Mouse (Mus musculus): ENCODE results near the gene Ptgir. TPM values are rescaled to one million over a fixed set of nuclear protein-coding genes. Genes with fewer than 3 reads are reported as not detected.

Ptgir gene
- polyA plus RNA-seq, 1 experiment from 2014 or later = 0.22 TPM

DNA sequence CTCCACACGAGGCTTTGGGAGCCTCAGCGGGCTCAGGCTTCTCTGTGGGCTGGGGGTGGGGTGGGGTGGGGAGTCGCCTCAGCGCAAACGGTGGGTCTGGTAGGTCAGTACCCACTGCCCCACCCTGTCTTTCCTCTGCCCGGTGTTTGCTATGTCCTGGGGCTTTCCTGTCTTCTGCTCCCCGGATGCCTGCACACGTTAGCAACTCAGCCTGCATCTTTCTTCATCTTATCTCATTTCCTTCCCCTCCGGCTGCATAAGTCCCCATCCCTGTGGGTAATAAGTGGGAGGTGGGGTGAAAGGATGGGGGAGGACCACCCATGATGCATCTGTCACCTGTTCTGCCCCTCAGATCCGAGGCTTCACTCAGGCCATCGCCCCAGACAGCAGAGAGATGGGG is 2.1 kb downstream of the Ptgir start:
- WGBS = 50% methylated on average over 11 of the region's 11 CpGs
- Histone ChIP-seq H3K4me1 (ENCODE audit: control insufficient read depth, insufficient read depth, low read length) (peaks cover 2% of the 10 kb centered on the region; the same call in 1 of the 2 replicates), H3K9me3 (replicated peaks; ENCODE audit: control insufficient read depth, low read length) (no peaks in the 10 kb centered on the region), H3K4me3 (ENCODE audit: low read depth, low read length) (no peak overlapping the region), H3K9ac (ENCODE audit: low read length) (no peak overlapping the region), H3K27me3 (replicated peaks; ENCODE audit: control insufficient read depth, insufficient read depth, low read length) (no peaks in the 10 kb centered on the region), H3K27ac (ENCODE audit: low read depth, low read length) (no peak overlapping the region), H3K4me2 (ENCODE audit: low read length) (no peak overlapping the region), H3K36me3 (ENCODE audit: control insufficient read depth, insufficient read depth, low read length) (no peaks in the 10 kb centered on the region)
- ATAC-seq = no peak
- DNase-seq (ENCODE audit: low spot score) = no peak

DNA sequence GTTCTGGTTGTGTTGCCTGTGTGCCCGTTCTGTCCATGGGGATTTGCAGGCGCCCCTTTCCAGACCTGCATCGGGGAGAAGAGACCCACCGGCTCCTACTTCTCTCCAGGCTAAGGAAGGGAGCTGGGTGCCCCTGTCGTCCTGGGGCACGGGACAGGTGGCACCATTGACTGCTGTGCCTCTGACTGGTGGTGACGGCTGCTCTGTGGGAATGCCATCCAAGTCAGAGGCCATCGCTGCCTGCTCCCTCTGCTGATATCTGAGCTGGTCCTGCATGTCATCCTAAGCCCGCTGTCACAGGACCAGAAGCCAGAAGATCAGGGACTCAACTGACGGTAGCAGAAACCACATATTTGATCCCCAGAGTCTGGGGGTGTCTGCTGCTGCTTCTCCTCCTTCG is 2.6 kb downstream of the Ptgir start:
- no peak overlapping the region for H3K27ac ChIP-seq (ENCODE audit: low read depth, low read length)
- no peak overlapping the region for H3K4me2 ChIP-seq (ENCODE audit: low read length)
- H3K36me3 ChIP-seq (ENCODE audit: control insufficient read depth, insufficient read depth, low read length) = no peaks in the 10 kb centered on the region
- no peak overlapping the region for H3K4me3 ChIP-seq (ENCODE audit: low read depth, low read length)
- 70% methylated on average over 11 of the region's 11 CpGs for WGBS
- H3K4me1 ChIP-seq (ENCODE audit: control insufficient read depth, insufficient read depth, low read length) = peaks cover 2% of the 10 kb centered on the region; the same call in 1 of the 2 replicates
- H3K27me3 ChIP-seq (replicated peaks; ENCODE audit: control insufficient read depth, insufficient read depth, low read length) = no peaks in the 10 kb centered on the region
- no peak overlapping the region for H3K9ac ChIP-seq (ENCODE audit: low read length)
- DNase-seq (ENCODE audit: low spot score) = no peak
- no peak for ATAC-seq
- no peaks in the 10 kb centered on the region for H3K9me3 ChIP-seq (replicated peaks; ENCODE audit: control insufficient read depth, low read length)

DNA sequence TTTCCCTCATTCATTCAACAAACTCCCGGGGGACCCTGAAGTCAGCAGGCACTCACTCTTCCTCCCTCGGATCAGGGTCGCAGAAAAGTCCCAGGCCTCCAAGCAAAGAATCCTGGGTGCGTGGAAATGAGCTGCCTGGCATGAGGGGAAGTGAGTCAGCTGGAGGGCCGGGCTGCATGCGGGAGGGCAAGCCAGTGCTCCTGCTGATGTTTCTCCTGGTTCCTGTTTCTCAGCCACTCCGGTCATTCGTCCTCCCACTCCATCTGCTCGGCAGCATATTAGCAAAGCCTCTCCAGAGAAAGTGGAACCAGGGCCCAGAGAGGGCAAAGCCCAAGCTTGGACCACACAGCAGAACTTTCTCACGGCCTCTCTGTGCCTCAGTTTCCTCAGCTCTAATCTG is 3.6 kb downstream of the Ptgir start:
- no peaks in the 10 kb centered on the region for H3K27me3 ChIP-seq (replicated peaks; ENCODE audit: control insufficient read depth, insufficient read depth, low read length)
- ATAC-seq (no peak), DNase-seq (ENCODE audit: low spot score) (no peak)
- no peak overlapping the region for H3K4me3 ChIP-seq (ENCODE audit: low read depth, low read length)
- H3K4me1 ChIP-seq (ENCODE audit: control insufficient read depth, insufficient read depth, low read length) = peaks cover 2% of the 10 kb centered on the region; the same call in 1 of the 2 replicates
- no peak overlapping the region for H3K27ac ChIP-seq (ENCODE audit: low read depth, low read length)
- no peak overlapping the region for H3K9ac ChIP-seq (ENCODE audit: low read length)
- no peaks in the 10 kb centered on the region for H3K9me3 ChIP-seq (replicated peaks; ENCODE audit: control insufficient read depth, low read length)
- H3K4me2 ChIP-seq (ENCODE audit: low read length) = no peak overlapping the region
- WGBS = 63% methylated on average over 10 of the region's 10 CpGs
- H3K36me3 ChIP-seq (ENCODE audit: control insufficient read depth, insufficient read depth, low read length) = peaks cover 10% of the 10 kb centered on the region

DNA sequence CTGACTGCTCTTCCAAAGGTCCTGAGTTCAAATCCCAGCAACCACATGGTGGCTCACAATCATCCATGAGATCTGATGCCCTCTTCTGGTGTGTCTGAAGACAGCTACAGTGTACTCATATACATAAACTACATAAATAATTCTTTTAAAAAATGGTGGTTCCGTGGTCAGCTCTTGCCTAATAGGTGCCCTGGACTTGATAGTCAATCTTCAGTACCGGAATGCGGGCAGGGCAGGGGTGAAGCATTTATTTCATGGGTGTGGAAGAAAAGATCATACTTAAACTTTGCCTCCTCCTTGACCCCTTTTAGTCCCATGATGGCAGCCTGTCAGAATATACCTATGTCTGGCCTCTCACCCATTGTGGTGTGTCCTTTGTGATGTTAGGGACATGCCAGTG is 5.6 kb downstream of the Ptgir start:
- no peak overlapping the region for H3K27ac ChIP-seq (ENCODE audit: low read depth, low read length)

DNA sequence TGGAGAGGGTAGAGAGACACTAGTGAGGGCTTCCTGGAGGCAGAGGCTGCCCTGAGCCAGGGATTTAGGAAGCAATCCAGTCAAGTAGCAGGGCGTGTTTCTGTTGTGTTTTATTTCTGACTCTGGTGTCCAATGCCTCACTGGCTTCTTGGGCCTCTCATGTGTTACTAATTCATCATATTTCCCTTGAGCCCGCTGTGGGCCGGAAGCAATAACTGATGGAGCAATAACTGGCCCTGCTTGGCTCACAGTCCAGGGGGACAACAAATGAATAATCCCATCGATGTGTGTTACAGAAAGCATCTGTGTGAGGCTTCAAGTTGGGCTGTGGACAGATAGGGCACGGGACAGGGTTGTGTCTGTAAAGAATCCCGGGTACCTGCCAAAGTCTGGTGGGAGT is 6.1 kb downstream of the Ptgir start:
- H3K4me3 ChIP-seq (ENCODE audit: low read depth, low read length) = no peak overlapping the region
- ATAC-seq = no peak
- H3K9me3 ChIP-seq (replicated peaks; ENCODE audit: control insufficient read depth, low read length) = no peaks in the 10 kb centered on the region
- no peaks in the 10 kb centered on the region for H3K4me1 ChIP-seq (ENCODE audit: control insufficient read depth, insufficient read depth, low read length)
- H3K27me3 ChIP-seq (replicated peaks; ENCODE audit: control insufficient read depth, insufficient read depth, low read length) = no peaks in the 10 kb centered on the region
- no peak overlapping the region for H3K4me2 ChIP-seq (ENCODE audit: low read length)
- peaks cover 34% of the 10 kb centered on the region for H3K36me3 ChIP-seq (ENCODE audit: control insufficient read depth, insufficient read depth, low read length)
- H3K9ac ChIP-seq (ENCODE audit: low read length) = no peak overlapping the region
- 87% methylated on average over 6 of the region's 6 CpGs for WGBS
- no peak overlapping the region for H3K27ac ChIP-seq (ENCODE audit: low read depth, low read length)
- no peak for DNase-seq (ENCODE audit: low spot score)

More for the DNA sequence above, 5.6 kb downstream of the Ptgir start:
- Histone ChIP-seq H3K9ac (ENCODE audit: low read length) (no peak overlapping the region), H3K4me2 (ENCODE audit: low read length) (no peak overlapping the region), H3K27me3 (replicated peaks; ENCODE audit: control insufficient read depth, insufficient read depth, low read length) (no peaks in the 10 kb centered on the region), H3K36me3 (ENCODE audit: control insufficient read depth, insufficient read depth, low read length) (peaks cover 29% of the 10 kb centered on the region), H3K4me1 (ENCODE audit: control insufficient read depth, insufficient read depth, low read length) (no peaks in the 10 kb centered on the region), H3K4me3 (ENCODE audit: low read depth, low read length) (no peak overlapping the region), H3K9me3 (replicated peaks; ENCODE audit: control insufficient read depth, low read length) (no peaks in the 10 kb centered on the region)
- 94% methylated on average over 3 of the region's 3 CpGs for WGBS
- no peak for DNase-seq (ENCODE audit: low spot score)
- no peak for ATAC-seq

DNA sequence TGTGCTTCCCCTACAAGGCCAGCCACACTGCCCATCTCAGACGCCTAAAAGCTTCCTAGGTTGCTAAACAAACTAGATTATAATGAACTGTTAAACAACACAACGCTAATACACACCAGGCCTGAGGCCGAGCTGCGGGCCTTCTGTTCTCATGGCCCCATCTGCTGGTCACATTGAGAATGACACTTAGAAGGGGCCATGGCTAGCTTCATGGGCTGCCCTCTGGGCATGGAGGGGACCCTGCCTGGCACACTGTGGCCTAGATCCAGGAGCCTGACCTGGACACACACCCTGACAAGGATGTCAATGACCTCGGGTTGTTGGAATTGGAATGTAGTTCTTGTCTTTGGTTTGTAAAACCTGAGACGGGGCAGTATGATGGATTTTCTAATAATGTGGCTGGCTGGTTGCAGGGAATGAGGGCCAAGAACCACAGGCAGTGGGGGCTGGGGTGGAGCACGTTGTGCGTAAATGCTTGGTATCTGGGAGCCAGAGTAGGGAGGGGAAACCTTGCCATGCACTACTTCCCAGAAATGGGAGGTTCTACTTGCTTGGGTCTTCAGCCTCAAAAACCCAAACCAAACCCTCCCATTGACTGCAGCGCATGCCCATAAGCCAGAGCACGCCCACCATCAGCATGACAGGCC is 7.6 kb downstream of the Ptgir start:
- Histone ChIP-seq H3K4me1 (ENCODE audit: control insufficient read depth, insufficient read depth, low read length) (no peaks in the 10 kb centered on the region), H3K9ac (ENCODE audit: low read length) (no peak overlapping the region), H3K4me2 (ENCODE audit: low read length) (no peak overlapping the region), H3K4me3 (ENCODE audit: low read depth, low read length) (no peak overlapping the region), H3K36me3 (ENCODE audit: control insufficient read depth, insufficient read depth, low read length) (peaks cover 50% of the 10 kb centered on the region), H3K9me3 (replicated peaks; ENCODE audit: control insufficient read depth, low read length) (no peaks in the 10 kb centered on the region), H3K27me3 (replicated peaks; ENCODE audit: control insufficient read depth, insufficient read depth, low read length) (no peaks in the 10 kb centered on the region), H3K27ac (ENCODE audit: low read depth, low read length) (0 out of 2 replicates have a peak overlapping the region, but pooled peaks have one; percentile 14)
- DNase-seq (ENCODE audit: low spot score) (peak; percentile 80), ATAC-seq (peak; percentile 79)
- WGBS = 39% methylated on average over 10 of the region's 10 CpGs

DNA sequence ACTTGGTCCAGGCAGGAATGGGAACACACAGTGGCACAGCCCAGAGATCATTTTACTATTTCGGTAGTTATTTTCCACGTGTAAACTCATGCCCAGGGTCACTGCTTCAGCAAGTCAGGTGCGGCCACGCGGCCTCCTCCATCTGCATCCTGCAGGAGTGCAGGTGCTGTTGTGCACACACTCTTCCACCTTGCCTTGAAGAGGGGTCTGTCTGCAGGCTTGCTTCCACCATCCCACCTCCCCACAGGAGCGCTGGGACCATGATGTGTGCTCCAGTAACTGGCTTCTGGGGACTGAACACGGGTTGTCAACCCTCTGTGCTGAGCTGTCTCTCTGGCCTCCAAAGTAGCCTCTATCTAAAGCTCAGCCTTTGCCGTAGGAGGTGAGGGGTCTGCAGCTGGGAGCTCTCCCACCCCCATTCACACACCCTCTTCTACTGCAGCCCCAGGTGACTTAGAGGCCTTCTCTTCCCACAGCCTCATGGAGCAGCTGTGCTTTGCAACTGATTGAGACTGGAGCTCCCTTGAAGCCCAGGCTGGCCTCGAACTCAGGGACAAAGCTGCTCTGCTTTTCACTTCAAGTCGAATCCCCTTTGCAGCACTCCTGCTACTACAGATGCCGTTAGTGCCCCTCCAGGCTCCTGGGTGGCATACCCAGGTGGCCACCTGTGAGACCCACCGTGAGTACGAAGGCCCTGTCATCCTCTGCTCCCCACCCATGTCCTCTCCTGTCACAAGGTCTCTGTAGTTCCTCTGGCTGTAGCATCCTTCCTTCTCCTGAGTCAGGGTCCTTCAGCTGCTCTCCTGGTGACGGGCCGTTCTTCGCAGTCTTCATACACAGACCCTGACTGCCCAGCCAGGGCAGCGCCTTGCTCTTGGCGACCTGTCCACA is 8.4 kb downstream of the Ptgir start:
- no peak overlapping the region for H3K4me2 ChIP-seq (ENCODE audit: low read length)
- H3K9ac ChIP-seq (ENCODE audit: low read length) = no peak overlapping the region
- H3K27me3 ChIP-seq (replicated peaks; ENCODE audit: control insufficient read depth, insufficient read depth, low read length) = no peaks in the 10 kb centered on the region
- H3K4me1 ChIP-seq (ENCODE audit: control insufficient read depth, insufficient read depth, low read length) = peaks cover 3% of the 10 kb centered on the region; the same call in 1 of the 2 replicates
- DNase-seq (ENCODE audit: low spot score) (no peak), ATAC-seq (no peak)
- H3K4me3 ChIP-seq (ENCODE audit: low read depth, low read length) = no peak overlapping the region
- H3K9me3 ChIP-seq (replicated peaks; ENCODE audit: control insufficient read depth, low read length) = no peaks in the 10 kb centered on the region
- 0 out of 2 replicates have a peak overlapping the region, but pooled peaks have one; percentile 14 for H3K27ac ChIP-seq (ENCODE audit: low read depth, low read length)
- H3K36me3 ChIP-seq (ENCODE audit: control insufficient read depth, insufficient read depth, low read length) = peaks cover 57% of the 10 kb centered on the region
- WGBS = 83% methylated on average over 18 of the region's 18 CpGs

DNA sequence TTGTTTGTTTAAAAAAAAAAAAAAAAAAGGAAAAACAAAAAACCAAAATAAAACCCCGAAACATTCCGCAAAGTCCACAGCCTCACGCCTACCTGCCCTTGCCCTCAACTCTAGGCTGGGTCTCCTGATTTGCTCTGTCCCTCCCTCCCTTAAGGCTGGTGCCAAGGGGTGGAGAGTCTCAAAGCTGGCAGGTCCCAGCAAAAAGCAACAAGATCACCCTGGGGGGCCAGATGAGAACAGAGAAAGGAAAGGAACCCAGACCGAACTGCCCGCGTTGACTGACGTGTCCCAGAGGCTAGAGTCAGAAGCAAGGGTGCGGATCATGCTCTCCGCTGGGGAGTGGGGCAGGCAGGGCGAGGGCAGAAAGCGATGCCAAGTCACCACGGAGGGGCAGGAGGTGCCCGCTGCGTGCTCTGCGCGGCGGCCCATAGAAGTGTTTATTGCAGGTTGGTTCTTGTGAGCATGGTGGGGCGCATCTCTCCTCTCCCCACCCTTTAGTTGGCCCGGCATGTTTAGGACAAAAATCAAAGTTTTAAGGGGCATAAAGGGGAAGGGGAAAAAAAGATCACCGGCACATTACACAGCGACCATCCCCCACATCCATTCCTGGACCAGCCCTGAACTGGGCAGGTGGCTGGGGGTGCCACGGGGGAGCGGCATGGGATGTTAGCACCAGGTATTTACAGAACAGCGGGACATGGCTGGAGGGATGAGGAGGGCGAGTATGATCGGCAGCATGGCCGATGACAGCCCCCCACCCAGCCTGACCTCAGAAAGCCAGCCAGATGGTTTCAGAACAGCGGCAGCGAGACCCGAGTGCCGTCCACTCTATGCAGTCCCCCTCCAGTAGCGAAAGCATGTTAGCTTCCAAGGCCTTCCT is 9.4 kb downstream of the Ptgir start:
- WGBS = 93% methylated on average over 32 of the region's 32 CpGs
- Histone ChIP-seq H3K27ac (ENCODE audit: low read depth, low read length) (no peak overlapping the region), H3K36me3 (ENCODE audit: control insufficient read depth, insufficient read depth, low read length) (peaks cover 59% of the 10 kb centered on the region), H3K9me3 (replicated peaks; ENCODE audit: control insufficient read depth, low read length) (no peaks in the 10 kb centered on the region), H3K9ac (ENCODE audit: low read length) (no peak overlapping the region), H3K4me3 (ENCODE audit: low read depth, low read length) (no peak overlapping the region), H3K4me2 (ENCODE audit: low read length) (no peak overlapping the region), H3K27me3 (replicated peaks; ENCODE audit: control insufficient read depth, insufficient read depth, low read length) (no peaks in the 10 kb centered on the region), H3K4me1 (ENCODE audit: control insufficient read depth, insufficient read depth, low read length) (peaks cover 7% of the 10 kb centered on the region)
- DNase-seq (ENCODE audit: low spot score) = no peak
- no peak for ATAC-seq
